Mouse (Mus musculus) 416B (cell line): ENCODE data around the gene Mvb12b.

ENCODE experiments used
- DNase-seq: peaks from one replicate; pipeline ENCODE4 v3.0.0; 2011; ENCODE audit warnings: low read depth

Mvb12b gene

DNA sequence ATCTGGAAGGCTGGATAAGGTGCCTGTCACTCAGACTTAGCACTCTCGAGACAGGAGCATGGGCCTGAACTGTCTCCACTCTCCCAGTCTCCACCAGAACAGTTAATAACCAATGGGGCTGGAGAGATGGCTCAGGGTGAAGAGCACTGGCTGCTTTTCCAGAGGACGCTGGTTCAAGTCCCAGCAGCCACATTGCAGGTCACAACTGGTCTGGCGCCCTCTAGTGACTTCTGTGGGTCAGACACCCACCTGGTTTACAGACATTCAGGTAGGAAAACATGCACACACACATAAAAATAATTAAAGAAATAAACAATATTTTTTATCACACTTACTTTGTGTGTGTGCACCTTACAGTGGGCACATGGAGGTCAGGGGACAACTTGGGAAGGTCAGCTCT, 191.3 kb downstream of the Mvb12b start:
- no peak for DNase-seq

GRCm38 (mm10) chr2:33693931-33694330, 193.8 kb downstream of the Mvb12b start:
- no peak for DNase-seq

- DNase-seq, result peak; percentile 35
Measured at GRCm38 (mm10) chr2:33689880-33690462, 197.8 kb downstream of the Mvb12b start.

- DNase-seq, result no peak
Measured at GRCm38 (mm10) chr2:33689155-33689879, 198.4 kb downstream of the Mvb12b start.

DNA sequence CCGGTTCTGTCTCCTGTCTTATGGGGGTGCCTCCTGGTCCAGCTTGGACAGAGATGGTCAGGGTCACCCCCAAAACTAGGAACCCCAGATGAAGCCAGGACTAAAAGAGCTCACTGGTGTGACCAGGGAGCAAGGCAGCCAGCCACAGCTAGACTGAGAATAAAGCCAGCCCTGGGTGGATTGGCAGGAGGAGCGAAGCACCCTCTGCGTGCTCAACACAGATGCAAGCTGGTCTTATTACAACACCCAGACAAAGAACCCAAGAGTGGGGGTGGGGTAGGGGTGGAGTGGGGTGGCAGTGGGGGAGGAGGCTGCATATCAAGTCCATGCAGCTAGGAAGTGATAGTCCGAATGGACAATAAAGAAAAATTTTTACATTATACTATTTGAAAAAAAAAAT, 204.2 kb downstream of the Mvb12b start:
- DNase-seq, result no peak

DNA sequence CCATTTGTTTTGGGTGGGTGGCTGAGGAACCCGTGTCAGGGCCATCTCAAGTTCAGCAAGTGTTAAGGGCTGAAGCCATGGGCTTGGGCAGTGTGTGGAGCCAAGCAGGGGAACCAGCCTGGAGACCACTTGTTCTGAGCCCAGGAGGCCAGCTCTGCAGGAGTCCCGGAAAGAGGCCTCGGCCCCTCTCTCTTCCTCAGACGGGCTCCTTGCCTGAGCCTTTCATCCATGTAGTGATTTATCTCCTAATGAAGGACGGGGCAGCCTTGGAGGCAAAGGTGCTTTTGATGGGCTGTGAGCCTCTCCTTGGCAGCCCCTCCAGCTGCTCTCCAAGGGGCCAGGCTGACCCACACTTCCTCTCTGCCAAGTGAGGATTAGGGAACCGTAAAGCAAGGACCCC, 204.7 kb downstream of the Mvb12b start:
- no peak for DNase-seq

DNA sequence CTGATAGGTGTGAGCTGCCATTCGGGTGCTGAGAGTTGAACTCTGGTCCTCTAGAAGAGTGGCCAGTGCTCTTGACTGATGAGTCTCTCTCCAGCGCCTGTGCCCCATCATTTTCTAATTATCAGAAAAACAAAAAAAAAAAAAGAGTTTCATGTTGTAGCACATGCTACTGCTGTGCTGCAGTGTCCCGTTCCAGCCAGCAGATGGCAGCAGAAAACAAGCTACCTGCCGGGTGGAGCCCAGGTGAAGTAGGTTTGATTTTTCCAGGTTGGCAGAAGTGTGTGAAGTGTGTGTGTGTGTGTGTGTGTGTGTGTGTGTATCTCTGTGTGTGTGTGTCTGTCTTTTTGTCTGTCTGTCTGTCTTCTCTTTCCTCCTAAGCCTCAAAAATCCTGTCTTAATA, 205.5 kb downstream of the Mvb12b start:
- peak; percentile 54 for DNase-seq
